Mouse (Mus musculus): ENCODE measurements at regions not wholly inside any gene's neighbourhood (a gene's known extent, or its start where the extent isn't known, plus 50 kb on each side); places are given as distances from the start of the nearest gene placed in this dataset.

DNA sequence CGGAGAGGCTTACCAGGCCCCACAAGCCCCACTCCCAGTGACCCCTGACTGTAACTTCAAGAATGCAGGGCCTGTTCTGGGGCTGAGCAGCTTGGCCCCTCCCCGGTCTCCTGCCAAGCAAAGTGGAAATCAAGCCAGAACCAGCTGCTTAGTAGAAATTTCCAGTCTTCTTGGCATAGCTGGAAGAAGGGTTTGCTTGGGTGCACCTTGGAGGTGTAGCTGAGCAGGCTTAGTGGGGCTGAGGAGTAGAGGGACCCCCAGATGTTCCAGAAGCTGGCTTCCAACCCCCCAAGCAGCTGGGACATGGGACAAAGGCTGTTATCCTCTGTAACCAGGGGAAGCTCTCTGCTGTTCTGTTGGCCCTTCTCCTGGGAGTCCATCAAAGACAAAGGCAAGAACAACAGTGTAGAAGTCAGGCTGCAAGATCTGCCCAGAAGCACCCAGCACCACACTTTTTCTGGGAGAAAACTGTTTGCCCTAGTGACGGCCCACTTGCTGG is 94.0 kb downstream of the 1700001O22Rik start:
- peaks cover under 1% of the 10 kb centered on the region; the same call in 1 of the 2 replicates for H3K9me3 ChIP-seq (ENCODE audit: control insufficient read depth, low read length)
- no peaks in the 10 kb centered on the region for H3K27me3 ChIP-seq (ENCODE audit: control insufficient read depth, insufficient read depth, low read length)
- no peaks in the 10 kb centered on the region for H3K36me3 ChIP-seq (ENCODE audit: control insufficient read depth, insufficient read depth, low read length)
- H3K9ac ChIP-seq (ENCODE audit: low read length), result no peak overlapping the region; the same call in 1 of the 2 replicates
- H3K4me1 ChIP-seq (ENCODE audit: control insufficient read depth in 2 of 2, insufficient read depth in 2 of 2, low read length in 2 of 2), result peaks cover 36 to 53% of the 10 kb centered on the region in 2 experiments
- H3K27ac ChIP-seq (replicated peaks in 1 of 2; ENCODE audit: control insufficient read depth in 1 of 2, insufficient read depth in 1 of 2, low read depth in 2 of 2, low read length in 2 of 2), result peak overlapping the region; percentile 98 to 99
- no peak overlapping the region for H3K4me3 ChIP-seq (ENCODE audit: control insufficient read depth in 1 of 2, insufficient read depth in 1 of 2, low read depth in 1 of 2, low read length in 2 of 2)
- H3K4me2 ChIP-seq (ENCODE audit: low read length), result no peak overlapping the region
- no peak for ATAC-seq (ENCODE audit: insufficient number of reproducible peaks, insufficient read depth, low FRiP score, low read depth)
- 51% methylated on average over 3 of the region's 3 CpGs for WGBS

GRCm38 (mm10) chr2:30708762-30709385 is 94.6 kb downstream of the 1700001O22Rik start:
- ATAC-seq (ENCODE audit: insufficient number of reproducible peaks, insufficient read depth, low FRiP score, low read depth), result no peak
- Histone ChIP-seq H3K9me3 (ENCODE audit: control insufficient read depth, low read length) (peaks cover 4% of the 10 kb centered on the region; the same call in 1 of the 2 replicates), H3K27me3 (ENCODE audit: control insufficient read depth, insufficient read depth, low read length) (no peaks in the 10 kb centered on the region), H3K9ac (ENCODE audit: low read length) (peak overlapping the region; percentile 86), H3K4me3 (ENCODE audit: control insufficient read depth in 1 of 2, insufficient read depth in 1 of 2, low read depth in 1 of 2, low read length in 2 of 2) (no peak overlapping the region), H3K27ac (replicated peaks in 1 of 2; ENCODE audit: control insufficient read depth in 1 of 2, insufficient read depth in 1 of 2, low read depth in 2 of 2, low read length in 2 of 2) (peak overlapping the region; percentile 98 to 99), H3K4me1 (ENCODE audit: control insufficient read depth in 2 of 2, insufficient read depth in 2 of 2, low read length in 2 of 2) (peaks cover 36 to 53% of the 10 kb centered on the region in 2 experiments), H3K4me2 (ENCODE audit: low read length) (peak overlapping the region; percentile 96), H3K36me3 (ENCODE audit: control insufficient read depth, insufficient read depth, low read length) (no peaks in the 10 kb centered on the region)
- WGBS, result 82% methylated on average over 4 of the region's 4 CpGs

- peak overlapping the region; percentile 42 to 51 for H3K4me3 ChIP-seq (ENCODE audit: control insufficient read depth in 1 of 2, insufficient read depth in 1 of 2, low read depth in 1 of 2, low read length in 2 of 2)
- peak overlapping the region; percentile 86 for H3K9ac ChIP-seq (ENCODE audit: low read length)
- H3K27ac ChIP-seq (replicated peaks in 1 of 2; ENCODE audit: control insufficient read depth in 1 of 2, insufficient read depth in 1 of 2, low read depth in 2 of 2, low read length in 2 of 2), result peak overlapping the region; percentile 98 to 99
- WGBS, result under 1% methylated on average over 42 of the region's 48 CpGs
- no peaks in the 10 kb centered on the region for H3K27me3 ChIP-seq (ENCODE audit: control insufficient read depth, insufficient read depth, low read length)
- peaks cover 4% of the 10 kb centered on the region; the same call in 1 of the 2 replicates for H3K9me3 ChIP-seq (ENCODE audit: control insufficient read depth, low read length)
- H3K4me1 ChIP-seq (ENCODE audit: control insufficient read depth in 2 of 2, insufficient read depth in 2 of 2, low read length in 2 of 2), result peaks cover 36 to 49% of the 10 kb centered on the region in 2 experiments
- ATAC-seq (ENCODE audit: insufficient number of reproducible peaks, insufficient read depth, low FRiP score, low read depth), result peak; percentile 71
- peak overlapping the region; percentile 96 for H3K4me2 ChIP-seq (ENCODE audit: low read length)
- H3K36me3 ChIP-seq (ENCODE audit: control insufficient read depth, insufficient read depth, low read length), result no peaks in the 10 kb centered on the region
These were observed 95.3 kb downstream of the 1700001O22Rik start for GRCm38 (mm10) chr2:30708001-30708683.

DNA sequence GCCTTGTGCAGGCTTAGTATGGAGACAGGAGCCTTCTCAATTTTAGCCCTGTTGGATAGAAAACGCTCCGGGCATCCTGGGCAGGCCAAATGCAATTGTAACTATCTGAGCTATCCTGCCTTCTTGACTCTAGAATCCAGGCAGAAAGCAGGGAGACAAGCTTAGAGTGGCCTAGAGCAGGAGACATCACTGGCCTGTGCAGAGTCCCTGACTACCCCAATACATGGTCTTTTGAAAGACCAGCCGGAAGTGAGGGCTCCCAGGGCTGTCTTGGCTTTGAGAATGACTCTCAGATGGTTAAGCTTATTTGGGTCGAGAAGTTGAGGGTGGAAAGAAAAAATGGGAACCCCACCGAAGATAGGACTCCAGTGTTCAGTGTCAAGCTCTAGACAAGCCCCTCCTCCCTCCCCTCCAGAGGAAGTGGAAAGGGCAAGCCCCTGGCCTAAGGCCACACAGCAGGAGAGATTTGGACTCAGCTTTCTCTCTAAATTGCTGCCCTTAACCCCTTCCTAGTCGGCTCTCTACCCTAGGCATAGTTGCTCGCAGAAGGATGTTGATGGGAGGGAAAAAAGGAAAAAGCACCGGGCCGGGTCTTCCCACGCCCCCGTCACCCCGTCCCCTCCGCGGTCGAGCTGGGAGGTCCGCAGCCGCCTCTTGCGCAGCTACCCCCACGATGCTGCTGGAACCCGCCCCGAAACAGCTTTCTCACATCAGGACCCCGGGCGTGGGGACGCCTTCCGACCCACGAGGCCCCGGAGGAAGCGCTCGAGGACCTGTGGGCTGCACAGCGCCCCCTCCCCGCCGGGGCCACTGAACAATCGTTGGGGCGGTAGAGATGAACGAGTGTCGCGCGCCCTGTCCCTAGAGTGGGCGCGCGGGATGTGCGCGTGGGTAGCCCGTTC is 96.1 kb downstream of the 1700001O22Rik start:
- Histone ChIP-seq H3K36me3 (ENCODE audit: control insufficient read depth, insufficient read depth, low read length) (no peaks in the 10 kb centered on the region), H3K4me1 (ENCODE audit: control insufficient read depth in 2 of 2, insufficient read depth in 2 of 2, low read length in 2 of 2) (peaks cover 33 to 45% of the 10 kb centered on the region in 2 experiments), H3K27ac (replicated peaks in 1 of 2; ENCODE audit: control insufficient read depth in 1 of 2, insufficient read depth in 1 of 2, low read depth in 2 of 2, low read length in 2 of 2) (peak overlapping the region; percentile 98 to 99), H3K4me3 (ENCODE audit: control insufficient read depth in 1 of 2, insufficient read depth in 1 of 2, low read depth in 1 of 2, low read length in 2 of 2) (peak overlapping the region; percentile 42 to 51), H3K4me2 (ENCODE audit: low read length) (peak overlapping the region; percentile 96), H3K9ac (ENCODE audit: low read length) (peak overlapping the region; percentile 86), H3K9me3 (ENCODE audit: control insufficient read depth, low read length) (peaks cover 4% of the 10 kb centered on the region; the same call in 1 of the 2 replicates), H3K27me3 (ENCODE audit: control insufficient read depth, insufficient read depth, low read length) (no peaks in the 10 kb centered on the region)
- ATAC-seq (ENCODE audit: insufficient number of reproducible peaks, insufficient read depth, low FRiP score, low read depth), result peak; percentile 41
- 5% methylated on average over 44 of the region's 44 CpGs for WGBS

- Histone ChIP-seq H3K27ac (replicated peaks in 1 of 2; ENCODE audit: control insufficient read depth in 1 of 2, insufficient read depth in 1 of 2, low read depth in 2 of 2, low read length in 2 of 2) (no peak overlapping the region), H3K36me3 (ENCODE audit: control insufficient read depth, insufficient read depth, low read length) (no peaks in the 10 kb centered on the region), H3K4me1 (ENCODE audit: control insufficient read depth in 2 of 2, insufficient read depth in 2 of 2, low read length in 2 of 2) (peaks cover 31 to 36% of the 10 kb centered on the region in 2 experiments), H3K9me3 (ENCODE audit: control insufficient read depth, low read length) (peaks cover 4% of the 10 kb centered on the region; the same call in 1 of the 2 replicates), H3K9ac (ENCODE audit: low read length) (no peak overlapping the region), H3K27me3 (ENCODE audit: control insufficient read depth, insufficient read depth, low read length) (no peaks in the 10 kb centered on the region), H3K4me2 (ENCODE audit: low read length) (no peak overlapping the region), H3K4me3 (ENCODE audit: control insufficient read depth in 1 of 2, insufficient read depth in 1 of 2, low read depth in 1 of 2, low read length in 2 of 2) (no peak overlapping the region)
- ATAC-seq (ENCODE audit: insufficient number of reproducible peaks, insufficient read depth, low FRiP score, low read depth), result no peak
- 55% methylated on average over 5 of the region's 5 CpGs for WGBS
These were observed 97.4 kb downstream of the 1700001O22Rik start for GRCm38 (mm10) chr2:30706036-30706435.

GRCm38 (mm10) chr2:30703308-30703707 is 100.2 kb downstream of the 1700001O22Rik start:
- Histone ChIP-seq H3K36me3 (ENCODE audit: control insufficient read depth, insufficient read depth, low read length) (no peaks in the 10 kb centered on the region), H3K27me3 (ENCODE audit: control insufficient read depth, insufficient read depth, low read length) (no peaks in the 10 kb centered on the region), H3K9ac (ENCODE audit: low read length) (no peak overlapping the region), H3K4me1 (ENCODE audit: control insufficient read depth in 2 of 2, insufficient read depth in 2 of 2, low read length in 2 of 2) (peaks cover 23 to 40% of the 10 kb centered on the region in 2 experiments), H3K4me3 (ENCODE audit: control insufficient read depth in 1 of 2, insufficient read depth in 1 of 2, low read depth in 1 of 2, low read length in 2 of 2) (no peak overlapping the region), H3K9me3 (ENCODE audit: control insufficient read depth, low read length) (peaks cover 4% of the 10 kb centered on the region; the same call in 1 of the 2 replicates), H3K27ac (replicated peaks in 1 of 2; ENCODE audit: control insufficient read depth in 1 of 2, insufficient read depth in 1 of 2, low read depth in 2 of 2, low read length in 2 of 2) (no peak overlapping the region), H3K4me2 (ENCODE audit: low read length) (no peak overlapping the region)
- no peak for ATAC-seq (ENCODE audit: insufficient number of reproducible peaks, insufficient read depth, low FRiP score, low read depth)
- 86% methylated on average over 1 of the region's 1 CpGs for WGBS

- 23% methylated on average over 6 of the region's 7 CpGs for WGBS
- no peaks in the 10 kb centered on the region for H3K36me3 ChIP-seq (ENCODE audit: control insufficient read depth, insufficient read depth, low read length)
- ATAC-seq (ENCODE audit: insufficient number of reproducible peaks, insufficient read depth, low FRiP score, low read depth), result no peak
- no peak overlapping the region for H3K4me2 ChIP-seq (ENCODE audit: low read length)
- peak overlapping the region; percentile 41 to 70; a peak in 2 of 4 replicates for H3K27ac ChIP-seq (replicated peaks in 1 of 2; ENCODE audit: control insufficient read depth in 1 of 2, insufficient read depth in 1 of 2, low read depth in 2 of 2, low read length in 2 of 2)
- peaks cover 25 to 41% of the 10 kb centered on the region in 2 experiments for H3K4me1 ChIP-seq (ENCODE audit: control insufficient read depth in 2 of 2, insufficient read depth in 2 of 2, low read length in 2 of 2)
- no peaks in the 10 kb centered on the region for H3K27me3 ChIP-seq (ENCODE audit: control insufficient read depth, insufficient read depth, low read length)
- no peak overlapping the region for H3K4me3 ChIP-seq (ENCODE audit: control insufficient read depth in 1 of 2, insufficient read depth in 1 of 2, low read depth in 1 of 2, low read length in 2 of 2)
- H3K9me3 ChIP-seq (ENCODE audit: control insufficient read depth, low read length), result peaks cover 4% of the 10 kb centered on the region; the same call in 1 of the 2 replicates
- H3K9ac ChIP-seq (ENCODE audit: low read length), result peak overlapping the region; percentile 30; the same call in 1 of the 2 replicates
These were observed 100.8 kb downstream of the 1700001O22Rik start for GRCm38 (mm10) chr2:30702711-30703110.

Data from heart, embryonic 14.5 days (tissue).